Mouse (Mus musculus) testis, postnatal 10 days (tissue): Measurements from ENCODE around the gene Prdm16.

Experiments used
- DNase-seq: peaks from one replicate; pipeline ENCODE4 v3.0.0; 2021; ENCODE audit warnings: low spot score

Prdm16 gene

DNA sequence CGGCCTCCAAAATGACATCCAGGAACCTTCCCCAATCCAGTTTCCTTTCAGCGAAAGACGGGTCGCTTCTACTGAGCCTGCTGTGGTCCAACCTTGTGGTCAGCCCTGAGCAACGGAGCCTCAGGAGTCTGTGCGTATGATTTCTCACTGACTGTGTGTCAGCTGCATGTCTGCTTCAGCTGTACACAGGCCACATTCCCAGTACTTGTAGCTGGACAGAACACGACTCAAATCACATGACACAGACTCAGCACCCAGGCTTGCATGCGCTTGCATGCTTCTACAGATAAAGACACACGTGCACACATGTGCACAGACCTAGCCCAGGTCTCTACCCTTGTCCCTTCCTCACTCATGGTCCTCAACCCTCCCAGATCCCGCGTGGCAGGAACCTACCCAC lies 79.5 kb downstream of the Prdm16 start:
- no peak for DNase-seq

DNA sequence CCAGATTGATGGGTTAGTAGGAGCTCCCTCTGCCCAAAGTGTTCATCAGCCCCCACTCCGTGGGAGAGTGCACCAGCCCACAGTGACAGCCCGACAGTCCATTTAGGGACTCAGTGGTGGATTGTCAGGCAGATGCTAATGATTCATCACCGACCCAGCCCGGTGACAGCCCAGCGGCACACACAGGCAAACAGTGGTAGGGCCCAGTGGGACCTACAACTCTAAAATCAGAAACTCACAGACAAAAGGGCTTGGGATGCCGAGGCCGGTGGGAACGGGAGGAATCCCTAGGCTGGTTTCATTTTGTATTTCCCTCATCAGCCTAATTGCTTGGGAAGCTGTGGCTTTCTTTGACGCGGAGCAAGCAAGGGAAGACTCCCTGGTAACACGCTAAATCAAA lies 80.3 kb downstream of the Prdm16 start:
- DNase-seq: no peak

DNA sequence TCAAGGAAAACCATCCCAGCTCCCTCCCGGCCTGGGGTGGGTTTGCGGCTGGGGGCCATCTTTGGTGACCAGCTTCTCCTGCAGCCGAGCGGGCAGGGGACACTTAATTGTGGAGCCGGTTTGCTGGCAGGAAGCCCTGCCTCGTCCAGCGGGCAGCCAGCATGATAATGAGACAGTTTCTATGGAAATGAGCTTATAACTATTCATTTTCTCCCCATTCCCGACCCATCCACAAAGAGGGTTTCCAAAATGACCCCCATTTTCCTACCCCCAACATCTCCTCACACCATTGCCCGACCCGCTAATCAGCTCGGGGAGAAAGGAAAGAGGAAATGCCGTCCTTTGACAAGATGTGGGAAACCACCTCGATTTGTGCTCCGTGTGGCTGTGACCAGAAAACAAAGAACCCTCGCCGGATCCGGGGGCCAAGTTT lies 86.7 kb downstream of the Prdm16 start:
- DNase-seq: no peak

DNA sequence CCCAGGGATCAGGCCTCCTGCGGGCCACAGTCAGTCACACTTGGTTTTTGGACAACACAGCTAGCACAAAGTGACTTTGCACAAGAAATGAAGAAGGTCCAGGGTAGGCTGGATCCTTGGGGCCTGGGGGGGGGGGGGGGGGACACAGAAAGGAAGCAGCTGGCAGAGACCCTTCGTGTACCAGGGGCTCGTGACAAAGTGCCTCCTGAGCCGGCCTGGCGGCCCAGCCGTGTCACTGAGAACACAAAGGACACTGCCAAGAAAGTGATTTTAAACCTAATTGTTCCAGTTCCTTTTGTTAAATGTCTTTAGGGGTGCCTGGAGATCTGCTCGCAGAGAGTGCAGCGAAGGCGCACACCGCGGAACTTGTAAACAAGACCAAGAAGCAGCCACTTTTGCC lies 87.2 kb downstream of the Prdm16 start:
- no peak for DNase-seq

DNA sequence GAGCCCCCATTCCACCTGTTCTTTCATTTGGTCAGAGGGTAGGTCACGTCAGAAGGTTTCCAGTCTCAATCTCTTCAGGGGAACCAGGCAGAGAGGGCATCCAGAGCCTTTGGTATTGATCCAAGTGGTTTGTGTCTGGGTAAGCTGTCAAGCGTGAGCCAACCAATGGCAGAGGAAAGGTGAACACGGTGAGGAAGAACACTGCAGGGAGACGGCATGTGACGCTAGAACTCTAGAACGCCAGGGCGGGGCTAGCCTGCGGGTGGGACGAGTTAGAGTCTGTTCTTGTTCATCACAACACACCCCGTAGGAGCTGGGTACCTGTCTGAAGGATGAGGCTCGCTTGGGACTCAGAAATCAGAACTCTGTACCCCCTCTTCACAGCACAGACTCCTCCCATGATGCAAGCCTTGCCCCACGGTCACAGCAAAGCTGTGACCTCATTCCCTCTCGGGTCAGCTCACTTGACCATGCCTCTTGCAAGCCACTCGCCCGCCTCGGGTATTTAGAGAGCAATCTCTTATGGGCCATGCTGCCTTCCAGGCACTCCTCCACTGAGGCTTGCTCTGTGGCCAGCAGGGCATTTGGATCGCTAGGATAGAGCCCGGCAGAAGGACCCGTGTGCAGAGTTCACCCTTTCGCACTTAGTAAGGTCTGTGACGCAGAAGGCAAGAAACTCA lies 89.4 kb downstream of the Prdm16 start:
- DNase-seq: no peak

DNA sequence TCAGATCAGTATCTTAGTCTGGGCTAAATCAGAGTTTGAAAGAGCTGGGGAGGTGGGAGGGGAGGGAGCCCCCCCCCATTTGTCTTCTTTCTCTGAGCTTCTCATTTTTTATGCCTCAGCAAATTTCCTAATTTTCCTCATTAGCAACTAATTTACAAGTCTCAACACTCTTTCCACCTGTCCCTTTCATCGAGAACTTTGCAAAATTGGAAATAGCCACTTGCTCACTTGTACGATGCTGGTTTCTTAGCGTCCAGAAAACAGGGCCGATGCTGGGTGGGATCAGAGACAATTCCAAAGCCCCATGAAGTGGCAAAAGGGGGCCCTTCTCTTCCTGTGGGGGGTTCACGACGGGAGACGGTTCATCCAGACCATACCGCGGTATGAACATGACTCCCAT lies 91.4 kb downstream of the Prdm16 start:
- no peak for DNase-seq

DNA sequence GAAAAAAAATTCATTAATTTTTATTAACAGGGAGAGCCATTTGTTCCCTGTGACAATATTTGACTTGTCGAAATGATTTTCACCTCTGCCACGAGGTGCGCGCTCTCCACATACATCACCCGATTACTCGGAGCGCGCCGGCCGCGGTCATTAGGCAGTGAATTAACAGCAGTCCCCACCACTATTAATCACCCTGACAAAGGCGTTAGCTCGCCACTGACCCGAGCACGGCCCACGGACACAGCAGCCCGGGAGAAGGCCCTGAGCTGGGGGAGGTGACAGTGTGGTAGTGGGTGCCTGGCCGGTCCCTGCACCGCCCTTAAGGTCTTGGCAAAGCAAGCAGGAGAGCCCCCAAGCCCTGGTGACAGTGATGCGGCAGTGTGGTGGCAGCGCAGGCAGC lies 92.8 kb downstream of the Prdm16 start:
- DNase-seq: no peak

DNA sequence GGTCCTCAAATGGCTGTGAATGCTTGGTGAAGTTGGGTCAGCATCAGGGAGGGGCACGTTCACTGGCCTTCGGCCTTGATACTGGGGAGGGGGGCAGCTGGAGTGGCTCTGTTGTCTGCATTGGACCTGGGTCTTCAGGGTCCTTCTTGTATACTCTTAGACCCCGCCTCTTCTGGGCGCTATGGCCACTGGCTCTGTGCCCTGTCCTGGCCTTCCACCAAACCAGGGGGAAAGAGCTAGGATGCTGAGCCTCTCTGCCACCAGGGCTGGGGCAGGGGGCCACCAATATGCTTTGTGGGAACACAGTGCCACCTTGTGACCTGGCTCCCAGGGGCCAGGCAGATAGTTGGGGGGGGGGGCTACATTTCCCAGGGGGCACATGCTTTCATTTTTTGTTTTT lies 93.5 kb downstream of the Prdm16 start:
- no peak for DNase-seq

DNA sequence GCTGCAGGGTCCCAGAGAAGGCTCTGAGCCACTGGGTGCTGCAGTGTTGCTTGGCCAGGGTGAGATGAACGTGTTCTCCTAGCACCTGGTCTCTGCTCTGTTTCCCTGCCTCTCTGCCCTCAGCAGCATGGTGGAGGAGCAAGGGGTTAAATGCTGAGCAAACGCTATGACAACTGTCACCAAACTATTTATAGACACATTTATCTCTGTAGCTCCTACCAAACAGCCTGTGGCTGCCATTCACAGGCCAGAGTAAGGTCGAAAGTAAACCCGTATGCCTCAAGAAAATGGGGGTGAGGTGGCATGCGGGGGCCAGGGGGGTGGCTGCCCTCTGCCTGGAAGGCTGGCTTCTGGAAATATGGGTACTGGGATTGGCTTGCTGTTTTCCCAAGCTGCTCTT lies 94.1 kb downstream of the Prdm16 start:
- no peak for DNase-seq

DNA sequence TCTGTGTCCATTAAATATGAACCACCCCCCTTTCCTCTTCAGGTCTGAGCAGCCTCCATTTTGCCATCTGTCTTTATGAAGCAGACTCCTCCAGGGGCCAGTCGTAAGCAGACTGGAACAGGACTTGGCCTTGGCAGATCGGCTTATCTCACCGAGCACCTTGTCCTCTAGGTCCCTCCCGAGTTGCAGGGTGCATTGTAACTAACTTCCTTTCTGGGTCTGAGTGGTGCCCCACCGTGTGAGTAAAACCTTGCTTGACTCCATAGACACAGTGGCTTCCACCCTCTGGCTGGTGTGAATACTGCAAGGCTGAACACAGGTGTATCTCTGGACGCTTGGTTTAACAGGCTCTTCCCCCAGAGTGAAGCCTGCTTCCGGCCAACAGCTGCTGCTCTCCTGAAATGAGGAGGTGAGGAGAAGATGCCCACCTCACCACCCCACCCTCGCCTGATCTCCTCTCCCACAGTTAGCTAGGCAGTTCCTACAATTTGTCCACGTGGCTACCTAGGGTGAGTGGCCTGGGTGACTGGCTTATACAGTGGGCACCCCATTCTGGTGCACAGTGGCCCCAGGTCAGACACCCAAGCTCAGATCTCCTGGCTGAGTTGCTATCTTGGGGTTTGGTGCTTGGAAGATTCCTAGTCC lies 94.9 kb downstream of the Prdm16 start:
- no peak for DNase-seq

DNA sequence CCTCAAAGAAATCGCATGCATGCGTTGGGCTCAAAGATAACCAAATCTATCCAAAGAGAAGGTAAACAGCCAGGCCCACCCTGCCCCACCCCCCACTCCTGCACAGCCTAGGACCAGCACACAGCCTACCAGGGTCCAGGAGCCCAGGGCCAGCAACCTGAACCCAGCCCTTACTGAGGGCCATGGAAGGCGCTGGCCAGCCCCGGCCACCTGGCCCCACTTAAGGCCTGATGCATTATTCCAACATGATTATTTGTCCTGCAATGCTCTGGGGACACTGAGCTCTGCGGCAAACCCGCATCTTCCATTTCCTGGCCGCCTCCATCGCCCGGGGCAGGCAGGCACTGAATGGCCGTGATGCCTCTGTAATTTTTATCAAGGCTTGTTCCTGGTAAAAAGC lies 96.0 kb downstream of the Prdm16 start:
- no peak for DNase-seq

DNA sequence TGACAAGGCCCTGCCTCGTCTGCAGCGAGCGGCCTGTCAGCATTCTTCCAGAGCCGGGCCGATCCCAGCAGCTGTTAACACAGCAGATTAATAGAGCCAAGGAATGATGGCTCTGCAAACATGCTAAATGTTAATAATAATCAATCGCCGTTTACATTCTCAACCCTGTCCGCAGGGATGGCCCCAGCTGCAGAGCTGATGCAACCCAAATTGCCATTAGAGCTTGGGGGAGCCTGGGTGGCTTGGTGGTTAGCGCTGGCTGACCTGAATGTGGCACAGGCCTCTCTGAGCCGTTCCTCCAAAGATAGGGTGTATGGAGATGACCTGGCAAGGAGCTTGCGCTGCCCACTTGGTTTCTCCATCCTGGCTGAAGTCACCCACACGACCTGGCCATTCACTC lies 97.0 kb downstream of the Prdm16 start:
- no peak for DNase-seq

DNA sequence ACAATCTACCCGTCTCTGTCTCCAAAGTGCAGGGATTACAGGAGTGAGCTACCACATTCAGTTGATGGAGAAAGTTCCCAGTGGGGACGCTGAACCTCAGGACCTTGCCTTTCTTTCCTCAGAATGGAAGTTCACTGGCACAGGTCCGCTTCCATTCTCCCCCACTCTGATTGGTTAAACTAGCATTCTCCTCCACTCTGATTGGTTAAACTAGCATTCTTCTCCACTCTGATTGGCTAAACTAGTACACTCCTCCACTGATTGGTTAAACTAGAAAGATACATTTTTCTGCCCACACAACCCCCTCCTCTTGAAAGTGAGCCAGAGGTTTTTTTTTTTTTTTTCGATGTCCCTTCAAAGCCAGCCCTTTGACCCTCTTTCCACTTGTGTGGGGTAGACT lies 97.9 kb downstream of the Prdm16 start:
- no peak for DNase-seq

DNA sequence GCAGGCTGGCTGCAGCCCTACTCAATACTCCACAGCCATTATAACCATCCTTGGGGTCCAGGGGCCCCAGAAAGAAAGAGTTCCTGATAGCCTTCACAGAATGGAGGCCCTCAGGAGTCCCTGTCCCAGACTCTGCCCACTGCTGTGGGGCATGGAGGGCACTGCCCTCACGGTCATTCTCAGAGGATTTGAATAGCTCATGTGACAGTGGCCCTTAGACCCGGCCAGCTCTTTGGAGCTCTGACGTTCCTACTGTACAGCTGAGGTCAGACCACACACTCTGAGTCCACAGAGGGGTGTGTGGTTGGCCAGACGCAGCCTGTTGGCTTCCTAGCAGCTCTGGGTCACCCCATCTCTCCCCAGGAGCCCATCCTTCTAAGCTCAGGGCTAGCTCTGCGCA lies 100.6 kb downstream of the Prdm16 start:
- no peak for DNase-seq

DNA sequence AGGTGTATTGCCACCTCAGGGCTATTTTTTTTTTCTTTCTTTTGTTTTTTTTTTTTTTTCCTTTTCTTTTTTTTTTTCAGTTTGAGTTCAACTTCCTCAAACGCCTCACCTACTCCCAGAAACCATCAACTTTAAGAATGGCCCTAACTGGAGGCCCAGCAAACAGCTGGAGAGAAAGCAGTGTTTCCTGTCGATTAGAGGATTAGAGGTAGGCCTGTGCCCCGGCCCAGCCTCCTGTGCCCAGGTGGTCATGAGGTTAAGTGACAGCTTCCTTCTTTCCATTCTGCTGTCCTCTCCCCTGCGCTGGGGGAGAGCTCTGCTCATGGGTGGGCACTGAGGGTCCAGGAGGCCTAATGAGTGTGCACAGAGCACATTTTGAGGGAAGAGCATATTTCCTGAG lies 105.3 kb downstream of the Prdm16 start:
- no peak for DNase-seq

DNA sequence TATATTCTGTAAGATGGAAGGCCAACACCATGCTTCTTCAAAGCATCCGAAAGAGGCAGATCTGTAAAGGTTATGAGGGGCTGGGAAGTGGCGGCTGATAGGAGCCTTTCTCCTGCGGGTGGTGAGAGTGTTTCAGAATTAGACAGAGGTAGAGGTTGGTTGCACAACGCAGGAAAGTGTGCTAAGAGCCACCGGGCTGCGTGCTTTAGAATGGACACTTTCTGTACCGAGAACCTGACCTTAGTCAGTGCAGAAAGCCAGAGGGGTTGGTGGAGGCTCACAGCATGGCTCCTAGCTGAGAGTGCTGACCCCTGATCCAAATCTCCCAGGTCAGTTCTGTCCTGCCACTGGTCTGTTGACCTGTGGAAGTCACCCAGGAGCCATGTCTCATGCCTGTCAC lies 106.3 kb downstream of the Prdm16 start:
- DNase-seq: no peak

DNA sequence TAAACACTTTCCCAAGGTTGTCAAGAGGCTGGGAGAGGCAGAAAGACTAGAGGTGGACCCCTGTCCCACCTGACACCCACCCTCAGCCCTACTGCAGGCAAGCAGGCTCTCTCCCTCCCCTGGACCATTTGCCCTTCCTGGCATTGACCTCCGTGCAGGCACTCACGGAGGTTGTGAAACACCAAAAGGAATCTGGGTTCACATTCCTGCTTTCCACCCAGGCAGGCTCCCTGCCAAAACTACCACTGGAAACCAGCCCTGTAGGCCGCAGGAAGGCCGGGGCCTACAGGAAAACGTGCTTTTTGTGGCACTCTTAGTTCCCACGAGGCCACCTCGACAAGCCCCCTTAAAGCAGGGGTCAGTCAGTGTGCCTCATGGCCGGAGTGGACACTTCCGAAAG lies 109.2 kb downstream of the Prdm16 start:
- no peak for DNase-seq

DNA sequence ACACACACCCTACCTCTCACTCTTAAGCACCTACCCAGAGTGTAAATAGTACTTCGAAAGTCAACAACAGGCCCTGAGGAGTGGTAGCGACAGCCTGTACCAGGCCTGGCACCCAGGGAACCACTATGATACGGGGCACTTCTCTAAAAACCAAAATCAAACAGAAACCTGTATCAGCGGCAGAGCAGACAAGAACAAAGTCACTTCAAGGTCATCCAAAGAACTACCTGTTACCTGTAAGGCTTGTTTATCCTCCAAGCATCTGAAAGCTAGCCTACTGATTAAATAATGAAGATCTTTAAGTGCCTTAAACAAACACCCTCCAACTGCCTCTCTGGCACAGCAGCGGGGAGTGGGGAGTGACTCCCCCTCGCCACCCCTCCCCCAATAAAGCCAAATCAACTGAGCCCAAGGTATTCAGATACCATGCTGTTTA lies 110.3 kb downstream of the Prdm16 start:
- DNase-seq: no peak

DNA sequence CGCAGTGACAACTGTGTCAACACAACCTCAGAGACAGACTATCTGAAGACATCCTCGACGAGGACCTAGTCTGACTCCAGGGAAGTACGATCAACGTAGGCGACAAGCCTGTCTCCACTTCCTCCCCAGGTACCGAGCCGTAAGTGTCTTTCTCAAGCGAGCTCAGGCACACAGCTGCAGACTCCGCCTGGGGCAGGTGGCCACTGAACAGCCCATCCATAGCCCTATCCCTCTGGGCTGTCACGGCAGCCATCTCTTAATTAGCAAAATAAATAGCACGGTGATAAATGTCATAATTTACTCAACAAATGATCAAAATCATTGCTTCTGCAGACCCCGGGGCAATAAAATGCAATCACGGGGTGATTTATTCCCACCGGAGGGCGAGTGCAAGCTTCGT lies 112.8 kb downstream of the Prdm16 start:
- no peak for DNase-seq

DNA sequence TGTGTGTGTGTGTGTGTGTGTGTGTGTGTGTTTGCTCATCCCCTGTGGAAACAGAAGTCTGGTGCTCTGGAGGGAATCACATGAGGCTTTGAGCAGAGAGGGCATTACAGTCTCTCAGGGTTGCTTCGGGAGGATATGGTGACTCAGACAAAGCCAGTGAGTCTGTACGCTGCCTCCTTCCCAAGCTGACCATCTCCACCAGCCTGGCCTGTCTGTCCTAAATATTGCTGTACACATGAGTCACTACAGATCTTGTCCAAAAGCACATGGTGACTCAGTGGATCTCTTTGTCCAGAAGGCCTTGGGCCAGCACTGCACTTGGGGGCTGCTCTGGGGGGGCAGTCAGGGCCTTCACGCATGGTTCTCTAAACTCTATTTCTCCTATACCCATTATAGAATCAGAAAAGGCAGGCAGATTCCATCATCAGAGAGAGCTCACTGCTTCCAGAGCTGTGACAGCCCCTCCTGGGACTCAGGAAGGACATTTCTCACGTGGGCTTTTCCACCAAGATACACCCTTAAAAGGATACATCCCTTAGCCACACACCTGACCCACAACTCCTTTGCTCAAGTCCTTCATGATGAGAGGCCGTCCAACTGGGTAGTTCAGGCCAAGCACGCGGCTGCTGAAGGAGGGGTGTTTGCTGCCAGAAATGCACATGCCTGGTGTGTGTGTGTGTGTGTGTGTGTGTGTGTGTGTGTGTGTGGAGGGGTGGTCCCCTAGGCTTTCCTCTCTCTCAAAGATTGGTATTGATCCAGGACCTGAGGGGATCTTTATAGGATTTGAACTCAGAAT lies 114.6 kb downstream of the Prdm16 start:
- no peak for DNase-seq

DNA sequence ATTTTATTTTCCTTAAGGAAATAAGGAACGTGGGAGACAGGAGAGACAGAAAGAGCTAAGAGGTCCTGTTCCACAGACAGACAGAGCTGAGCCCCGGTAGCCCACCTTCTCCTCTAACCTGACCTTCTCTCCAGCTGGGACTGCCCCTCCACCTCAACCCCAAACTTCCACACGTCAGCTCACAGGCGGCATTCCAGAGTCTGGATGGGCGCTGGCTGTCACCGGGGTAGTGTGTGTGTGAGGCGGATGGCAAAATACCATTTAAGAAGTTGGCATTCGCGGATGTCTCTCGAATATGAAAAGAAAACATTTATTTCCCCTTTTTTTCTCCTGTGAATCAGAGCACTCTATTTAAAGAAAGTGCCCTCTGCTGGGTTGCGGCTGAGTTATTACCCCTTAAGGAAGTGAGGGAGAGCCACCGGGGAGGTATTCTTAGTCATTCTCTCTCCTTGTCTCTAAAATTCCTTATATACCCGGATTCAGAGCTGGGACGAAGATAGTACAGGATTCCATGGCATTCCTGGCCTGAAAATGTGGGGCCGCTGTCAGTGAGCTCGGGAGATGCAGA lies 117.1 kb downstream of the Prdm16 start:
- DNase-seq: no peak

DNA sequence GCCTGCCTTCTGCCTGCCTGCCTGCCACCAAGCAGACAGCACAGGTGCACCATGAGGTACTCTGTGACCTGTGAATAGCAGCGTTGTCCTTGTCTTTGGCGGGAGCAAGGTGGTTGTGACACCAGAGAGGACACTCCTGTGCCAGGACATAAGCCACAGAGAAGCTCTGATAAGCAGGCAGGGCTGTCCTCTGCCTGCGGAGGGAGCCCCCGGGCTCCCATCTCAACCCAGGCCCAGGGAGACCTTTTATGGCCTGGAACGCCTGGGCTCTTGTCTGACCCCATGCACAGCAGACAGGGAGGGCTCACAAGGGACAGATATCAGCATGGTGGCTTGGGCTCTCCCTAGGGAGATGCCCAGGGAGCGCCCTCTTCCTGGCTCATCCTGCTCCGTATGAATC lies 118.7 kb downstream of the Prdm16 start:
- DNase-seq: no peak

DNA sequence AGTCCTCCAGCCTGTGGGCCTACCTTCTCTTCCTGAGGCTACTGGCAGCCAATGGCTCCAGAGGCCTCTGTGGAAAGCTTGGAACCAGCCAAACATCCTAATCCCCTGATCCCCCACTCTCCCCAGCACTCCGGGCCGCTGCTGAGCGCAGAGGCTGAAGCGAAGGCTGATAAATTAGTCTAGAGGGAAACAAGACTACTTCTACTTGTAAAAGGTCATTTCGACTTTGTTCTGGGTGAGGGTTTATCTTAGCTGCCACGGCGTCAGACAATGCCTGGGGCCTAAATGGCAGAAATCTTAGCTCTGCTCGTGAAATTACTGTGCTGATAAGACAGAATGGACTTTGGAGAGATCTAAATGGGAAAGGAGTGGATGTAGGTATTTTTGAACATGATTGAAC lies 120.2 kb downstream of the Prdm16 start:
- no peak for DNase-seq
